Mouse (Mus musculus): ENCODE results near the gene Cfap157. TPM values are rescaled to one million over a fixed set of nuclear protein-coding genes. Genes with fewer than 3 reads are reported as not detected.

The Cfap157 gene
- polyA plus RNA-seq, 1 experiment from 2014 or later, result 0.75 TPM

DNA sequence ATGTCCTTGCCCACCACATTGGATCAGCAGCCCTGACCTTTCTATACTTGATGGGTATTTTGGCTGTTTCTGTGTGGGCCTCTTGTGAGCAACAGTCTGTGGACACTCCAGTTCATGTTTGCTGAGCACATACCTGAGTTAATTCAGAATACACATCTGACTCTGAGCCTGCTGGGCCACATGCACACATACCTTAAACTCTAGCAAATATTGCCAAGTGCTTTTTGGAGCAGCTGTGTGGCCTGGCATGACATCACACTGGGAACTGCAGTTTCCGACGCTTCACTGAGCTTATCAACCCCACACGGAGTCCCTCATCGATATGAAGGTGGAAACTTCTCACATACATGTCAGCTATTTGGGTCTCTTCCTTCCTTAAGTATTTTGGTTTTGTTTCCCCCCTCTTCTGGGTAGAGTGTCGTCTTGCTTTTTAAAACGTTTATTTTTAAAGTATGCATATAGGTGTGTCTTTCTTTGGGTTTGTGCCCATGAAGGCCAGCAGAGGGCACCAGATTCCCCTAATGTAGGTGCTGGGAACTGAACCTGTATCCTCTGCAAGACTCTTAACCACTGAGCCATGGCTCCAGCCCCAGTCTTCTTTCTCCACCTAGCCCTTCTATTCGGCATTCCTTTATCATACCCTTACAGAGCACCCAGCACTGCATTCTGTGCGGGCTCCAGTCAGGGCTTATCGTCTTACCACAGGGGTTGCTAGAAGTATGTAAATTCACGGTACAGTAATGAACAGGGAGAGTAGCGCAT, 37.0 kb upstream of the Cfap157 start:
- H3K27ac ChIP-seq (ENCODE audit: low read length), result no peak overlapping the region
- no peak overlapping the region for H3K9ac ChIP-seq (replicated peaks; ENCODE audit: low read depth, low read length)
- no peaks in the 10 kb centered on the region for H3K36me3 ChIP-seq (ENCODE audit: control insufficient read depth, insufficient read depth, low read length)
- H3K4me1 ChIP-seq (ENCODE audit: control insufficient read depth, insufficient read depth, low read length), result peaks cover 14% of the 10 kb centered on the region; the same call in 1 of the 2 replicates
- WGBS, result 65% methylated on average over 11 of the region's 11 CpGs
- H3K4me3 ChIP-seq (ENCODE audit: low read depth, low read length), result no peak overlapping the region
- no peak overlapping the region for H3K4me2 ChIP-seq (replicated peaks; ENCODE audit: low read depth, low read length)
- no peaks in the 10 kb centered on the region for H3K9me3 ChIP-seq (ENCODE audit: control insufficient read depth, low read depth, low read length)
- no peak for ATAC-seq (ENCODE audit: insufficient number of reproducible peaks, insufficient read depth, low FRiP score, low read depth)
- H3K27me3 ChIP-seq (ENCODE audit: control insufficient read depth, insufficient read depth, low read length), result no peaks in the 10 kb centered on the region

GRCm38 (mm10) chr2:32818208-32818607, 34.0 kb upstream of the Cfap157 start:
- 91% methylated on average over 5 of the region's 5 CpGs for WGBS
- no peak for ATAC-seq (ENCODE audit: insufficient number of reproducible peaks, insufficient read depth, low FRiP score, low read depth)

DNA sequence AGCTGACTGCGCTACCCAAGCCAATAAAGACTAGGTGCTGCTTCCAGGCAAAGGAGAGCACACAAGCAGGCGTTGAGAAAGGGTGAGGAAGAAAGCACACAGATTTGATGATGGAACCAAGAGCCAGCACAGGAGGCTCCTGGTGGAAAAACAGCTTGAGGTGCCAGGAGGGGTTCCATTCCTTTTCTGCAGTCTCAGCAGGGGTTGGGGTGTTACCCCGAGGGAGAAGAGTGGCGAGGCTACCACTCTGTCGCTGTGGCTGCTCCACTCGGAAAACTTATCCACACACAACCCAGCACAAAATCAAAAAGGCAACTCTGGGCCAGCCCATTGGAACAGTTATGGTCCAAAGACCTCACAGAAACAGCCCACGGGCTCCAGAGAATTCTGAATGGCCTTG, 33.4 kb upstream of the Cfap157 start:
- no peaks in the 10 kb centered on the region for H3K9me3 ChIP-seq (ENCODE audit: control insufficient read depth, low read depth, low read length)
- H3K9ac ChIP-seq (replicated peaks; ENCODE audit: low read depth, low read length), result no peak overlapping the region
- 76% methylated on average over 7 of the region's 7 CpGs for WGBS
- H3K36me3 ChIP-seq (ENCODE audit: control insufficient read depth, insufficient read depth, low read length), result no peaks in the 10 kb centered on the region
- H3K27me3 ChIP-seq (ENCODE audit: control insufficient read depth, insufficient read depth, low read length), result no peaks in the 10 kb centered on the region
- no peak for ATAC-seq (ENCODE audit: insufficient number of reproducible peaks, insufficient read depth, low FRiP score, low read depth)
- peaks cover 4% of the 10 kb centered on the region; the same call in 1 of the 2 replicates for H3K4me1 ChIP-seq (ENCODE audit: control insufficient read depth, insufficient read depth, low read length)
- no peak overlapping the region; the same call in 1 of the 2 replicates for H3K27ac ChIP-seq (ENCODE audit: low read length)
- H3K4me2 ChIP-seq (replicated peaks; ENCODE audit: low read depth, low read length), result no peak overlapping the region
- H3K4me3 ChIP-seq (ENCODE audit: low read depth, low read length), result no peak overlapping the region

More at GRCm38 (mm10) chr2:32818208-32818607, 34.0 kb upstream of the Cfap157 start:
- Histone ChIP-seq H3K9me3 (ENCODE audit: control insufficient read depth, low read depth, low read length) (no peaks in the 10 kb centered on the region), H3K4me1 (ENCODE audit: control insufficient read depth, insufficient read depth, low read length) (peaks cover 4% of the 10 kb centered on the region; the same call in 1 of the 2 replicates), H3K4me3 (ENCODE audit: low read depth, low read length) (no peak overlapping the region), H3K27me3 (ENCODE audit: control insufficient read depth, insufficient read depth, low read length) (no peaks in the 10 kb centered on the region), H3K36me3 (ENCODE audit: control insufficient read depth, insufficient read depth, low read length) (no peaks in the 10 kb centered on the region), H3K4me2 (replicated peaks; ENCODE audit: low read depth, low read length) (no peak overlapping the region), H3K27ac (ENCODE audit: low read length) (no peak overlapping the region), H3K9ac (replicated peaks; ENCODE audit: low read depth, low read length) (no peak overlapping the region)

- peaks cover 4% of the 10 kb centered on the region; the same call in 1 of the 2 replicates for H3K4me1 ChIP-seq (ENCODE audit: control insufficient read depth, insufficient read depth, low read length)
- WGBS, result 32% methylated on average over 17 of the region's 17 CpGs
- no peak for ATAC-seq (ENCODE audit: insufficient number of reproducible peaks, insufficient read depth, low FRiP score, low read depth)
- H3K36me3 ChIP-seq (ENCODE audit: control insufficient read depth, insufficient read depth, low read length), result no peaks in the 10 kb centered on the region
- H3K9ac ChIP-seq (replicated peaks; ENCODE audit: low read depth, low read length), result no peak overlapping the region
- H3K9me3 ChIP-seq (ENCODE audit: control insufficient read depth, low read depth, low read length), result no peaks in the 10 kb centered on the region
- no peak overlapping the region for H3K4me3 ChIP-seq (ENCODE audit: low read depth, low read length)
- H3K27ac ChIP-seq (ENCODE audit: low read length), result no peak overlapping the region; the same call in 1 of the 2 replicates
- no peaks in the 10 kb centered on the region for H3K27me3 ChIP-seq (ENCODE audit: control insufficient read depth, insufficient read depth, low read length)
- no peak overlapping the region for H3K4me2 ChIP-seq (replicated peaks; ENCODE audit: low read depth, low read length)
Observed at GRCm38 (mm10) chr2:32816946-32817581, 32.8 kb upstream of the Cfap157 start.

GRCm38 (mm10) chr2:32816497-32816896, 32.3 kb upstream of the Cfap157 start:
- H3K9ac ChIP-seq (replicated peaks; ENCODE audit: low read depth, low read length), result no peak overlapping the region
- no peak for ATAC-seq (ENCODE audit: insufficient number of reproducible peaks, insufficient read depth, low FRiP score, low read depth)
- no peak overlapping the region for H3K4me3 ChIP-seq (ENCODE audit: low read depth, low read length)
- peaks cover 4% of the 10 kb centered on the region; the same call in 1 of the 2 replicates for H3K36me3 ChIP-seq (ENCODE audit: control insufficient read depth, insufficient read depth, low read length)
- no peak overlapping the region for H3K27ac ChIP-seq (ENCODE audit: low read length)
- H3K9me3 ChIP-seq (ENCODE audit: control insufficient read depth, low read depth, low read length), result no peaks in the 10 kb centered on the region
- no peak overlapping the region for H3K4me2 ChIP-seq (replicated peaks; ENCODE audit: low read depth, low read length)
- H3K27me3 ChIP-seq (ENCODE audit: control insufficient read depth, insufficient read depth, low read length), result no peaks in the 10 kb centered on the region
- WGBS, result 93% methylated on average over 2 of the region's 2 CpGs
- peaks cover 4% of the 10 kb centered on the region; the same call in 1 of the 2 replicates for H3K4me1 ChIP-seq (ENCODE audit: control insufficient read depth, insufficient read depth, low read length)

DNA sequence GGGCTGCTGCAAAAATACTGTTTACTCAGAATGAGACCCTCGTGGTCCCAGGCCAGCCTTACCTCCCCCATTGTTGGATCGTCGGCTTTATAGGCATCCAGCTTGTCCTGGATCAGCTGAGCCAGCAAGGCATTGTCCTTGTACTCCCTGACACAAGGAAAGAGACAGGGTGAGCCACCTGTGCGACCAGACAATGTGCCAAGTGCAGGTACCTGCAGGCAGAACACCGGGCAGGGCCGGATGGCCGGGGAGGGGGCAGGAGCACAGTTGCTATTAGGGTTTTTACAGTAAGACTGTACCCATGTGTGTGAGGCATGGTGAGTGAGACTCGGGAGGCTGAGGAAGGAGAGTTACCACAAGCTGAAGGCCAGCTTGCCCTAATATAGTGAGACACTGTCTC, 27.7 kb upstream of the Cfap157 start:
- WGBS, result 72% methylated on average over 8 of the region's 8 CpGs
- H3K4me2 ChIP-seq (replicated peaks; ENCODE audit: low read depth, low read length), result no peak overlapping the region
- no peaks in the 10 kb centered on the region for H3K9me3 ChIP-seq (ENCODE audit: control insufficient read depth, low read depth, low read length)
- H3K36me3 ChIP-seq (ENCODE audit: control insufficient read depth, insufficient read depth, low read length), result peaks cover 13% of the 10 kb centered on the region
- peaks cover 1% of the 10 kb centered on the region; the same call in 1 of the 2 replicates for H3K4me1 ChIP-seq (ENCODE audit: control insufficient read depth, insufficient read depth, low read length)
- no peak for ATAC-seq (ENCODE audit: insufficient number of reproducible peaks, insufficient read depth, low FRiP score, low read depth)
- no peaks in the 10 kb centered on the region for H3K27me3 ChIP-seq (ENCODE audit: control insufficient read depth, insufficient read depth, low read length)
- H3K4me3 ChIP-seq (ENCODE audit: low read depth, low read length), result no peak overlapping the region
- no peak overlapping the region for H3K27ac ChIP-seq (ENCODE audit: low read length)
- H3K9ac ChIP-seq (replicated peaks; ENCODE audit: low read depth, low read length), result no peak overlapping the region

DNA sequence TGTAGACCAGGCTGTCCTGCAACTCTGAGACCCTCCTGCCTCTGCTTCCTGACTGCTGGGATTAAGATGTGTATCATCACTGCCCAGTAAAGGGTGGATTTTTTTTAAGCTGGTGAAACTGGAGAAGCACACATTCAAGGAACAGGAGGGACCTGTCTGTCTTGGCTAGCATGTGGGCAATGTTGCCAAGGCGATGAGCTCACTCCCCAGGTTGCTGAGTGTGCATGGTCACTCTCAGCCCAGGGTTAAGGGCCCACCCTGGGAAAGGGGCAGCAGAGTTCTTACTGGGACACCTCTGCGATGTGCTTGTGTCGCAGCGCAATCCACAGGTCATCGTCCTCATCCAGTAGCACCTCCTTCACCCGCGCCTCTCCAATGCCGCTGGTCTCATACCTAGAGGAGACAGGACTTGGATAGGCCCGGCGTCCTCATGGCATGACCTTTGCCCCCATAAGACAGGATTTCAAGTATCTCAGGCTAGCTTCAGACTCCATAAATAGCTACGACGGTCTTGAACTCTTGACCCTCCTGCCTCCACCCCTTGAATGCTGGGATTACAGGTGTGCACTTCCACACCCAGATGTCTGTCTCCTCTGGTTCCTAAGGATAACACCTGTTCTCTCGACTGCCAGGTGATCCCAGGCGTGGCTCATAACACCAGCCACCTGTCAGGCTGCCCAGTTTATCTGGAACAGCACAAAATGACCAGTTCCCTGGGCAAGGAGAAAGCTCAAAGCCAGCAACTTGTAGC, 24.8 kb upstream of the Cfap157 start:
- no peak for ATAC-seq (ENCODE audit: insufficient number of reproducible peaks, insufficient read depth, low FRiP score, low read depth)
- H3K4me3 ChIP-seq (ENCODE audit: low read depth, low read length), result no peak overlapping the region
- H3K27ac ChIP-seq (ENCODE audit: low read length), result no peak overlapping the region
- no peaks in the 10 kb centered on the region for H3K4me1 ChIP-seq (ENCODE audit: control insufficient read depth, insufficient read depth, low read length)
- peaks cover 21% of the 10 kb centered on the region for H3K36me3 ChIP-seq (ENCODE audit: control insufficient read depth, insufficient read depth, low read length)
- H3K9ac ChIP-seq (replicated peaks; ENCODE audit: low read depth, low read length), result no peak overlapping the region
- H3K9me3 ChIP-seq (ENCODE audit: control insufficient read depth, low read depth, low read length), result no peaks in the 10 kb centered on the region
- H3K27me3 ChIP-seq (ENCODE audit: control insufficient read depth, insufficient read depth, low read length), result no peaks in the 10 kb centered on the region
- no peak overlapping the region for H3K4me2 ChIP-seq (replicated peaks; ENCODE audit: low read depth, low read length)
- 87% methylated on average over 14 of the region's 14 CpGs for WGBS

DNA sequence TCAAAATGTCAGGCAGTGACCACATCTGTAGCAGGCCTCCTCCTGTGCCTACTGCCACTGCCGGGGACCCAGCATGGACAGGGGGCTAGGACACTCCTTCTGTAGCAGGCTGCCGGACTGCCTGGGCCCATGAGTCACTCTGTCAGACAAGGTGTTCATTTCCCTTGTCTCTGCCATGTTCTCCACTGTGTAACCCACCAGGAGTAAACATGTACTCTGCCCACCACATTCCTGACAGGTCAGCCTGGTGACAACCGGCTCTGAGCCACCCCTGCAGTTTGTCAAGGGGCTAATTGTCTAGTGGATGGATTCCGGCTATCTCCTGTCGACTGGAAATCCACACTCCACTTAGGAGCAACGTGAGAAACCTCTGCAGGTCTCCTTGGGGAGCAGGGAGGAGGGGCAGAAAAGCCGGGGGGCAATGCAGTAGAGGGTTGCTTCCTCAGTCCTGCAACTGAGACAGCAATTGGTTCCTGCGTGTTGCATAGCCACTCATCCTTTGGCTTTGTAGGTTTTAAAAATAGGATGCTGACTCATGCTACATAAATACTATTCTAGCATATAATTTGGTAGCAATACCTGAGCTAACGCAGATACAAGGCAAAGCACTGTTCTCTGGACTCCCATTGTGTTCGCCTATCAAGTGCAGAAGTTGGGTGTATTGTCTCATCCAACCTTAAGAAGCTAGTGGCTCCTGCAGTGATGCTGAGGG, 14.2 kb upstream of the Cfap157 start:
- Histone ChIP-seq H3K27me3 (ENCODE audit: control insufficient read depth, insufficient read depth, low read length) (no peaks in the 10 kb centered on the region), H3K4me3 (ENCODE audit: low read depth, low read length) (no peak overlapping the region), H3K9me3 (ENCODE audit: control insufficient read depth, low read depth, low read length) (no peaks in the 10 kb centered on the region), H3K4me1 (ENCODE audit: control insufficient read depth, insufficient read depth, low read length) (no peaks in the 10 kb centered on the region), H3K9ac (replicated peaks; ENCODE audit: low read depth, low read length) (no peak overlapping the region), H3K36me3 (ENCODE audit: control insufficient read depth, insufficient read depth, low read length) (peaks cover 13% of the 10 kb centered on the region), H3K27ac (ENCODE audit: low read length) (no peak overlapping the region), H3K4me2 (replicated peaks; ENCODE audit: low read depth, low read length) (no peak overlapping the region)
- WGBS, result 52% methylated on average over 10 of the region's 10 CpGs
- no peak for ATAC-seq (ENCODE audit: insufficient number of reproducible peaks, insufficient read depth, low FRiP score, low read depth)

Data from stomach, embryonic 14.5 days (tissue).